Mouse (Mus musculus) common myeloid progenitor, adult 5-6 weeks (primary cell): ENCODE measurements around the gene Plcb2. TPM values are rescaled to one million over a fixed set of nuclear protein-coding genes. Genes with fewer than 3 reads are reported as not detected.

ENCODE experiments used
- ATAC-seq: replicated peaks from 2 replicates; pipeline ENCODE4 v1.8.0; 2016; ENCODE audit warnings: low read depth, mild to moderate bottlenecking, moderate TSS enrichment, inconsistent platforms; ENCODE audit not compliant: poor library complexity, severe bottlenecking
- total RNA-seq: library from RNA; stranded (forward); fragments of 200-1000, 187-1606 nt; gene quantifications from 2 replicates; pipeline ENCODE4 v1.2.3, GENCODE M21; 2017

The Plcb2 gene
- 34.5 and 42.0 TPM in 2 replicates for total RNA-seq

- peak; percentile 40 for ATAC-seq
These were observed at the start of gene Plcb2 for GRCm38 (mm10) chr2:118728337-118728736. Gene Plcb2 (minus strand): TSS chr2:118728438.

GRCm38 (mm10) chr2:118776295-118776694, 48.1 kb upstream of the Plcb2 start:
- no peak for ATAC-seq

DNA sequence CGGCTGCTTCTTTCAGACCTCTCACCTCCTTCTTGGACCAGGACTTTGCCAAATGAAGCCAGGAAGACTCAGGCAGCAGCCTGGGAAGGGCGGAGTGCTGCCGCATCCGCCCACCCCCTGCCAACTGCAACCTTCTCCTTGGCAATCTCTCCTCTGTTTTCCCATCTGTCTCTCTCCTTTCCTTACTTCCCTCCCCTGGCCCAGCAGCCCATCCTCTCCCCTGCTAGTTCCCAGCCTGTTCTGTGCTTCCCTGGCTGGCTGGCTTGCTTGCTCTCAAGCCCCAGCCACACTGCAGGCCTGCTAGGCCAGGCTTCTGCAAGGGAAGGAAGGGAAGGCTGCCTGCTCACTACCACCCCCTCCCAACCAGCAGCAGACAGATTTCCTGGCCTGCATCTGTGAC, 47.6 kb upstream of the Plcb2 start:
- ATAC-seq = no peak

GRCm38 (mm10) chr2:118775396-118775795, 47.2 kb upstream of the Plcb2 start:
- ATAC-seq = peak; percentile 45; the same call in 1 of the 2 replicates

DNA sequence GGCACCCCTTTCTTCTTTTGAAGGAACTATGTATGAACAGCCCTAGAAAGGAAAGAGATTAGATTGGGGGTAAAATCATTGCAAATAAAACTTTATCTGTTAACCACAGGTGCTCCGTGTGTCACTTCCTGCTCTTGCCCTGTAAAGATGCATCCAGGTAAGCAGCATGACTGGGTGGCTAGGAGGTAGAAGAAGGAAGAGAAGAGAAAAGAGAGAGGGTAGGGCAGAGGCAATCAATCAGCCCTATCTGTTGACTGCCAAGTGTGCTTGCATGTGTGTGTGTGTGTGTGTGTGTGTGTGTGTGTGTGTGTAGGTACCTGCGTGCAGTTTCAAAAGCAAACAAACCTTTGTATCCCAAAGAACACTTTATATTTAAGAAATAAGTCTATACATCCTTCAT, 46.3 kb upstream of the Plcb2 start:
- no peak for ATAC-seq

GRCm38 (mm10) chr2:118772158-118772874, 44.1 kb upstream of the Plcb2 start, which contains the start of gene Phgr1:
Gene Phgr1 (plus strand): TSS chr2:118772769.
- ATAC-seq = peak; percentile 24; the same call in 1 of the 2 replicates

GRCm38 (mm10) chr2:118766041-118767033, 38.1 kb upstream of the Plcb2 start:
- ATAC-seq = peak; percentile 8; the same call in 1 of the 2 replicates

GRCm38 (mm10) chr2:118764875-118765274, 36.6 kb upstream of the Plcb2 start:
- ATAC-seq = no peak

- no peak for ATAC-seq
These were observed 36.0 kb upstream of the Plcb2 start for GRCm38 (mm10) chr2:118764094-118764831.

DNA sequence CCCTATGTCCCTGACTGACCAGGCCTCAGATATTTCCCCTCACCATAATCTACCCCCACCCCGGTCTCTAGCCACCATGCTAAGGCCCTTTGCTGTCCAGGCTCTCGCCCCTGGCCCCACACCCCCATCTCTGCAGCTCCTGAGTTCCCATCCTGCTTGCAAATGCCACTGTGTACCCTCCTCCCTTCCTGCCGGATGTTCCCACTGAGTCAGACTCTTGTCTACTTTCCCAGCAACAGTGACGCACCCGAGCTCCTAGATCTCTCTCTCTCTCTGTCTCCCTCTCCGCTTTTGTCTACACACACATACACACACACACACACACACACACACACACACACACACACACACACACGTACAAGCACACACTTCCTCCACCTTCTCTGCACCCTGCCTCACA, 35.2 kb upstream of the Plcb2 start:
- no peak for ATAC-seq

DNA sequence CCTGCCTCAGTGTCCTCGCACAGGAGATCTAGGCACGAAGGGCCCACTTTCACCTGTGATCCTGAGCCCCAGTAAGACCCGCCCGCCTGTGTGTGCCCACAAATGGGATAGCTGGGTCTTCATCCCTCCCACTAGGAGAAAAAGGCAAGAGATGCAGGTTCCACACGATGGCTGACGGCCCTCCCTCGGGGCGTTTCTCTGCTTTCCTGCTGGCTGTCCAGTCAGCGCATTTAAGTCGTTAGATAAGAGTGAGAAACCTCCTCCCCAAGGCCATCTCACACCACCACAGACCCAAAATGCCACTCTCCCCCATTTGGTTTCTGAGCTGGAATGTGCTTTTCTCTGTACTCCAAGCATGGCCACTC, 34.5 kb upstream of the Plcb2 start:
- peak; percentile 26 for ATAC-seq

- peak; percentile 70 for ATAC-seq
These were observed 33.9 kb upstream of the Plcb2 start, which contains the start of gene Ccdc9b for GRCm38 (mm10) chr2:118761906-118762783. Gene Ccdc9b (minus strand): TSS chr2:118762661.

GRCm38 (mm10) chr2:118761358-118761757, 33.1 kb upstream of the Plcb2 start:
- ATAC-seq = no peak

- no peak for ATAC-seq
These were observed 32.2 kb upstream of the Plcb2 start for GRCm38 (mm10) chr2:118760311-118761025.

GRCm38 (mm10) chr2:118759828-118760227, 31.6 kb upstream of the Plcb2 start:
- peak; percentile 56 for ATAC-seq

GRCm38 (mm10) chr2:118756103-118756502, 27.9 kb upstream of the Plcb2 start:
- peak; percentile 44 for ATAC-seq

- ATAC-seq = no peak
These were observed 27.2 kb upstream of the Plcb2 start for GRCm38 (mm10) chr2:118755407-118755806.

- ATAC-seq = no peak
These were observed 25.9 kb upstream of the Plcb2 start for GRCm38 (mm10) chr2:118754143-118754542.

DNA sequence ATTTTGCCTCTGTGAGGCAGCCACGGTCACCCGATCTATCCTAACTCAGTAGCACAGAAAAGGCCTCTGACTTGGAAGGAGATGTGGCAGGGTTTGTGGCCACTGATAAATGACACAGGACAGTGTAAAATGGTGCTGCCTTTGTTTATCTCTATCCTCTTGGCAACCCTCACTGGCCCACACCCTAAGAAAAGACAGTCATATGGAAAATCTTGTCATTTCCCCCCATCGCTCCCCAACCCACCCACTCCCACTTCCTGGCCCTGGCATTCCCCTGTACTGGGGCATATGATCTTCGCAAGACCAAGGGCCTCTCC, 24.5 kb upstream of the Plcb2 start:
- peak; percentile 52; the same call in 1 of the 2 replicates for ATAC-seq
